Mouse (Mus musculus) liver, adult 2 months (tissue): Measurements from ENCODE around the gene B3gat3. TPM values are rescaled to one million over a fixed set of nuclear protein-coding genes. Genes with fewer than 3 reads are reported as not detected.

Source experiments
- DNase-seq: peaks from one replicate; pipeline ENCODE4 v3.0.0-alpha.2; 2011; ENCODE audit warnings: low read depth, low spot score; ENCODE audit errors: extremely low read depth
- H3K27ac ChIP-seq: fragments of 200-500 bp; replicated peaks from 2 replicates; pipeline ENCODE4 v1.5.1; 2012; ENCODE audit warnings: low read depth, mild to moderate bottlenecking, control low read depth, inconsistent platforms, low read length; ENCODE audit not compliant: insufficient read depth
- H3K27me3 ChIP-seq: fragments of 200-500 bp; 2 replicates; pipeline ENCODE4 v1.6.1; 2012; ENCODE audit warnings: mild to moderate bottlenecking, moderate library complexity, low read length, inconsistent platforms; ENCODE audit not compliant: control insufficient read depth, insufficient read depth
- H3K36me3 ChIP-seq: fragments of 200-500 bp; 2 replicates; pipeline ENCODE4 v1.6.1; 2012; ENCODE audit warnings: low read length, inconsistent platforms; ENCODE audit not compliant: control insufficient read depth, insufficient read depth
- H3K4me1 ChIP-seq: fragments of 200-500 bp; 2 replicates; pipeline ENCODE4 v1.6.1; 2011; ENCODE audit warnings: low read length; ENCODE audit not compliant: control insufficient read depth, insufficient read depth
- H3K4me3 ChIP-seq: fragments of 200-500 bp; 2 replicates; pipeline ENCODE4 v1.5.1; 2011; ENCODE audit warnings: low read depth, mild to moderate bottlenecking, control low read depth, low read length, moderate library complexity; ENCODE audit not compliant: insufficient read depth
- H3K79me2 ChIP-seq: fragments of 200-500 bp; 2 replicates; pipeline ENCODE4 v1.6.1; 2012; ENCODE audit warnings: inconsistent platforms, mild to moderate bottlenecking, low read length, moderate library complexity; ENCODE audit not compliant: control insufficient read depth, insufficient read depth
- H3K9ac ChIP-seq: fragments of 200-500 bp; 2 replicates; pipeline ENCODE4 v1.6.1; 2012; ENCODE audit warnings: low read depth, mild to moderate bottlenecking, control low read depth, inconsistent platforms, low read length
- CTCF ChIP-seq: fragments of 200-500 bp; IDR thresholded peaks from 2 replicates; pipeline ENCODE4 v1.5.1; 2011; ENCODE audit warnings: low read depth, low read length, control low read depth
- POLR2A ChIP-seq: fragments of 200-500 bp; IDR thresholded peaks from 2 replicates; pipeline ENCODE4 v1.6.1; 2011; ENCODE audit warnings: low read length, control low read depth; ENCODE audit not compliant: insufficient read depth; ENCODE audit errors: extremely low read depth
- WGBS: fragments of 180-500 bp; shearing (Covaris S2); methylation state at CpG from one replicate; pipeline ENCODE4 v1.1.7; 2018; 5-methylcytosine and 5-hydroxymethylcytosine counted together
- polyA plus RNA-seq: library from polyadenylated mRNA; depleted of rRNA; stranded (reverse); fragments of >200 nt; gene quantifications from 2 replicates; pipeline ENCODE4 v1.2.3, GENCODE M21; 2012
- total RNA-seq: library from RNA; depleted of rRNA; stranded (reverse); fragments of >200 nt; gene quantifications from 2 replicates; pipeline ENCODE4 v1.2.3, GENCODE M21; 2014

B3gat3 gene
- total and polyA plus RNA-seq, 2 experiments: 16.8 to 88.7 TPM

GRCm38 (mm10) chr19:8952241-8952640 is 32.1 kb downstream of the B3gat3 start:
- Histone ChIP-seq H3K36me3 (peaks cover 38% of the 10 kb centered on the region), H3K27ac (no peak overlapping the region)
- DNase-seq: no peak

GRCm38 (mm10) chr19:8953135-8954039 is 33.2 kb downstream of the B3gat3 start, which contains the start of gene Tut1:
Gene Tut1, plus strand, starts transcription at chr19:8953847.
- Histone ChIP-seq H3K27me3 (no peaks in the 10 kb centered on the region), H3K79me2 (peaks cover 12% of the 10 kb centered on the region; the same call in 1 of the 2 replicates), H3K9ac (peak within 1 kb of the TSS; percentile 75), H3K27ac (peak within 1 kb of the TSS; percentile 29), H3K36me3 (peaks cover 33% of the 10 kb centered on the region), H3K4me3 (peak within 1 kb of the TSS; percentile 67), H3K4me1 (peaks cover 3% of the 10 kb centered on the region)
- 5% methylated on average over 46 of the region's 46 CpGs for WGBS
- DNase-seq: peak; percentile 99
- TF ChIP-seq CTCF (no peak), POLR2A (0 out of 2 replicates have a peak, but pooled peaks have one; percentile 44)

More at GRCm38 (mm10) chr19:8952241-8952640, 32.1 kb downstream of the B3gat3 start:
- Histone ChIP-seq H3K4me3 (no peak overlapping the region), H3K9ac (no peak overlapping the region), H3K27me3 (no peaks in the 10 kb centered on the region), H3K79me2 (peaks cover 12% of the 10 kb centered on the region; the same call in 1 of the 2 replicates), H3K4me1 (peaks cover 3% of the 10 kb centered on the region)
- 88% methylated on average over 9 of the region's 9 CpGs for WGBS
- TF ChIP-seq POLR2A (no peak), CTCF (no peak)

GRCm38 (mm10) chr19:8954171-8954570 is 34.0 kb downstream of the B3gat3 start:
- no peaks in the 10 kb centered on the region for H3K27me3 ChIP-seq
- 2% methylated on average over 9 of the region's 9 CpGs for WGBS
- H3K4me3 ChIP-seq: peak overlapping the region; percentile 67

GRCm38 (mm10) chr19:8962256-8962655 is 42.1 kb downstream of the B3gat3 start:
- no peaks in the 10 kb centered on the region for H3K27me3 ChIP-seq
- no peak for TF ChIP-seq POLR2A
- no peak for TF ChIP-seq CTCF
- peaks cover under 1% of the 10 kb centered on the region; the same call in 1 of the 2 replicates for H3K79me2 ChIP-seq
- H3K9ac ChIP-seq: no peak overlapping the region
- no peak for DNase-seq
- H3K36me3 ChIP-seq: peaks cover 45% of the 10 kb centered on the region
- H3K4me3 ChIP-seq: no peak overlapping the region
- H3K4me1 ChIP-seq: peaks cover 7% of the 10 kb centered on the region
- 69% methylated on average over 2 of the region's 2 CpGs for WGBS
- H3K27ac ChIP-seq: no peak overlapping the region

More at GRCm38 (mm10) chr19:8954171-8954570, 34.0 kb downstream of the B3gat3 start:
- Histone ChIP-seq H3K27ac (no peak overlapping the region; the same call in 1 of the 2 replicates), H3K79me2 (peaks cover 12% of the 10 kb centered on the region; the same call in 1 of the 2 replicates), H3K36me3 (peaks cover 30% of the 10 kb centered on the region), H3K9ac (peak overlapping the region; percentile 75), H3K4me1 (peaks cover 3% of the 10 kb centered on the region)
- DNase-seq: no peak
- TF ChIP-seq POLR2A (no peak), CTCF (no peak)

- H3K9ac ChIP-seq: no peak overlapping the region
- TF ChIP-seq CTCF (no peak), POLR2A (no peak)
- 89% methylated on average over 11 of the region's 11 CpGs for WGBS
- peaks cover 38% of the 10 kb centered on the region for H3K36me3 ChIP-seq
- no peaks in the 10 kb centered on the region for H3K27me3 ChIP-seq
- no peak overlapping the region for H3K27ac ChIP-seq
- no peak for DNase-seq
- H3K4me1 ChIP-seq: peaks cover 11% of the 10 kb centered on the region
- H3K4me3 ChIP-seq: no peak overlapping the region
- H3K79me2 ChIP-seq: peaks cover 8% of the 10 kb centered on the region; the same call in 1 of the 2 replicates
Measured at GRCm38 (mm10) chr19:8965075-8965474, 44.9 kb downstream of the B3gat3 start.

GRCm38 (mm10) chr19:8965771-8966170 is 45.6 kb downstream of the B3gat3 start:
- peaks cover 40% of the 10 kb centered on the region for H3K36me3 ChIP-seq
- WGBS: 45% methylated on average over 8 of the region's 8 CpGs
- peak overlapping the region; percentile 63; the same call in 1 of the 2 replicates for H3K4me3 ChIP-seq

More at GRCm38 (mm10) chr19:8965771-8966170, 45.6 kb downstream of the B3gat3 start:
- TF ChIP-seq POLR2A (no peak), CTCF (no peak)
- Histone ChIP-seq H3K27me3 (no peaks in the 10 kb centered on the region), H3K9ac (peak overlapping the region; percentile 54), H3K79me2 (peaks cover 8% of the 10 kb centered on the region; the same call in 1 of the 2 replicates), H3K4me1 (peaks cover 11% of the 10 kb centered on the region), H3K27ac (peak overlapping the region; percentile 78)
- DNase-seq: no peak
